11 mouse cellular contexts compared by ENCODE assay signal in genomic region chr3:57950431-57951331, GRCm38 (mm10).
DNase-seq lines count a peak whose midpoint lies in the region; ATAC-seq lines count a peak whose summit lies in the region.
"Had no signal": no experiment of that assay in that cellular context is flagged by ENCODE, and none has a peak within 500 bp of the region (broad histone marks: within the 10 kb centered on the region; RNA-seq: fewer than 3 reads in every experiment).

No protein-coding gene starts in this region.

- ATAC-seq in forebrain, embryonic 11.5 days (replicated peaks; ENCODE audit: low FRiP score) = peak; percentile 54; the same call in 1 of the 2 replicates
- peak; percentile 69 for ATAC-seq in midbrain, embryonic 15.5 days (replicated peaks)
- ATAC-seq in megakaryocyte-erythroid progenitor cell, adult 5-6 weeks (replicated peaks; ENCODE audit: low FRiP score, low TSS enrichment, poor library complexity, severe bottlenecking) = no peak
- ATAC-seq in erythroblast, adult 5-6 weeks (replicated peaks; ENCODE audit: low FRiP score, poor library complexity, severe bottlenecking) = no peak
- ATAC-seq: CD4-positive, CD25-positive, alpha-beta regulatory T cell, adult 4 months had no signal

- 53% methylated on average over 7 of the region's 7 CpGs for WGBS in forebrain, embryonic 11.5 days
- 42% methylated on average over 7 of the region's 7 CpGs for WGBS in midbrain, embryonic 15.5 days

- no peaks in the 10 kb centered on the region for H3K36me3 ChIP-seq in forebrain, embryonic 11.5 days (ENCODE audit: control insufficient read depth, insufficient read depth, low read length)
- H3K36me3 ChIP-seq in midbrain, embryonic 15.5 days (replicated peaks) = no peaks in the 10 kb centered on the region

- H3K4me3 ChIP-seq in forebrain, embryonic 11.5 days (ENCODE audit: low read depth, low read length) = no peak overlapping the region
- no peak overlapping the region for H3K4me3 ChIP-seq in midbrain, embryonic 15.5 days

- no peak overlapping the region for H3K4me2 ChIP-seq in forebrain, embryonic 11.5 days (ENCODE audit: low read depth, low read length, severe bottlenecking)
- H3K4me2 ChIP-seq in midbrain, embryonic 15.5 days = no peak overlapping the region
- H3K4me2 ChIP-seq: lung, embryonic 14.5 days had no signal

- peak; percentile 36 for DNase-seq in heart, adult 8-10 months (ENCODE audit: low spot score)
- DNase-seq in heart, postnatal 4 days = no peak
- no peak for DNase-seq in forebrain, embryonic 11.5 days (ENCODE audit: low spot score)
- DNase-seq in heart, adult 9 months (ENCODE audit: low spot score in 2 of 2) = peak; percentile 17 to 49
- no peak for DNase-seq in lung, adult 18-20 months
- DNase-seq: kidney, postnatal 36 days; lung, embryonic 14.5 days had no signal

- no peaks in the 10 kb centered on the region for H3K9me3 ChIP-seq in forebrain, embryonic 11.5 days (ENCODE audit: control insufficient read depth, low read length)
- H3K9me3 ChIP-seq in midbrain, embryonic 15.5 days = no peaks in the 10 kb centered on the region

- H3K4me1 ChIP-seq in forebrain, embryonic 11.5 days (replicated peaks; ENCODE audit: control insufficient read depth, insufficient read depth, low read length) = peaks cover 3% of the 10 kb centered on the region; the same call in 1 of the 2 replicates
- H3K4me1 ChIP-seq in midbrain, embryonic 15.5 days = no peaks in the 10 kb centered on the region

- no peak overlapping the region for H3K27ac ChIP-seq in forebrain, embryonic 11.5 days (ENCODE audit: low read depth, low read length)
- H3K27ac ChIP-seq in midbrain, embryonic 15.5 days = 0 out of 2 replicates have a peak overlapping the region, but pooled peaks have one; percentile 14

- H3K9ac ChIP-seq in forebrain, embryonic 11.5 days (ENCODE audit: low read length) = no peak overlapping the region; the same call in 1 of the 2 replicates
- no peak overlapping the region for H3K9ac ChIP-seq in midbrain, embryonic 15.5 days
- H3K9ac ChIP-seq: lung, embryonic 14.5 days had no signal

- no peaks in the 10 kb centered on the region; the same call in none of the 2 replicates for H3K27me3 ChIP-seq in forebrain, embryonic 11.5 days (ENCODE audit: control insufficient read depth, insufficient read depth, low read length)
- no peaks in the 10 kb centered on the region for H3K27me3 ChIP-seq in midbrain, embryonic 15.5 days (replicated peaks)

Comparison
In these comparisons a context has a peak if more than half of its experiments do, and no peak if none do; other contexts are left out.
1. DNase-seq: peak in heart, adult 8-10 months (single experiment) and heart, adult 9 months (2 of 2); none in heart, postnatal 4 days (single experiment), forebrain, embryonic 11.5 days (single experiment) and lung, adult 18-20 months (0 of 2).
2. ATAC-seq: peak in forebrain, embryonic 11.5 days (single experiment) and midbrain, embryonic 15.5 days (single experiment); none in megakaryocyte-erythroid progenitor cell, adult 5-6 weeks (single experiment) and erythroblast, adult 5-6 weeks (single experiment).